Mouse (Mus musculus): ENCODE results near the gene Grn. TPM values are rescaled to one million over a fixed set of nuclear protein-coding genes. Genes with fewer than 3 reads are reported as not detected.

Grn gene
- polyA plus RNA-seq, 1 experiment from 2014 or later: 220 TPM

Small RNAs within 50 kb of the gene (microRNA-seq; reads per million reads assigned to microRNA genes)
- gene Mir6930: not detected

Other genes with a start within 250 kb of the Grn start
- gene Lsm12, start 245.0 kb upstream of the Grn start, polyA plus RNA-seq (2015; fragmentation: Nextera tagmentation; extraction: Ambion mirVana): 80.7 and 97.0 TPM in 2 replicates
- gene G6pc3, start 240.7 kb upstream of the Grn start, polyA plus RNA-seq (2015; fragmentation: Nextera tagmentation; extraction: Ambion mirVana): 25.6 and 29.3 TPM in 2 replicates
- 82.9 and 89.4 TPM in 2 replicates for gene Hdac5, start 200.1 kb upstream of the Grn start, polyA plus RNA-seq (2015; fragmentation: Nextera tagmentation; extraction: Ambion mirVana)
- gene BC030867, start 181.4 kb upstream of the Grn start, polyA plus RNA-seq (2015; fragmentation: Nextera tagmentation; extraction: Ambion mirVana): 12.3 and 13.5 TPM in 2 replicates
- 0.09 TPM in 1 of 2 replicates, not detected in the other for gene Asb16, start 161.6 kb upstream of the Grn start, polyA plus RNA-seq (2015; fragmentation: Nextera tagmentation; extraction: Ambion mirVana)
- gene Tmub2, start 145.4 kb upstream of the Grn start, polyA plus RNA-seq (2015; fragmentation: Nextera tagmentation; extraction: Ambion mirVana): 36.8 and 41.2 TPM in 2 replicates
- 8.5 and 9.2 TPM in 2 replicates for gene Atxn7l3, start 133.7 kb upstream of the Grn start, polyA plus RNA-seq (2015; fragmentation: Nextera tagmentation; extraction: Ambion mirVana)
- gene Ubtf, start 110.6 kb upstream of the Grn start, polyA plus RNA-seq (2015; fragmentation: Nextera tagmentation; extraction: Ambion mirVana): 51.1 and 53.1 TPM in 2 replicates
- gene Slc4a1, start 64.1 kb upstream of the Grn start, polyA plus RNA-seq (2015; fragmentation: Nextera tagmentation; extraction: Ambion mirVana): 47.2 and 59.5 TPM in 2 replicates
- gene Rundc3a, start 36.9 kb upstream of the Grn start, polyA plus RNA-seq (2015; fragmentation: Nextera tagmentation; extraction: Ambion mirVana): 1.1 and 1.7 TPM in 2 replicates
- 287 and 294 TPM in 2 replicates for gene Slc25a39, start 22.4 kb upstream of the Grn start, polyA plus RNA-seq (2015; fragmentation: Nextera tagmentation; extraction: Ambion mirVana)
- gene Fam171a2, start 17.4 kb downstream of the Grn start, polyA plus RNA-seq (2015; fragmentation: Nextera tagmentation; extraction: Ambion mirVana): 2.8 and 2.9 TPM in 2 replicates
- 10.5 and 11.3 TPM in 2 replicates for gene Itga2b, start 39.8 kb downstream of the Grn start, polyA plus RNA-seq (2015; fragmentation: Nextera tagmentation; extraction: Ambion mirVana)
- 36.1 and 39.0 TPM in 2 replicates for gene Gpatch8, start 126.1 kb downstream of the Grn start, polyA plus RNA-seq (2015; fragmentation: Nextera tagmentation; extraction: Ambion mirVana)
- 10.5 and 13.8 TPM in 2 replicates for gene Gm11627, start 149.1 kb downstream of the Grn start, polyA plus RNA-seq (2015; fragmentation: Nextera tagmentation; extraction: Ambion mirVana)
- gene Fzd2, start 174.1 kb downstream of the Grn start, polyA plus RNA-seq (2015; fragmentation: Nextera tagmentation; extraction: Ambion mirVana): 19.1 and 22.0 TPM in 2 replicates
- gene Meioc, start 233.4 kb downstream of the Grn start, polyA plus RNA-seq (2015; fragmentation: Nextera tagmentation; extraction: Ambion mirVana): 1.2 and 1.5 TPM in 2 replicates